Mouse (Mus musculus) frontal cortex, postnatal 36 days (tissue): ENCODE measurements around the gene Helz2.
A peak's percentile ranks its signal among the peaks of the same experiment; 100 is the strongest.
"Not testable (repeated sequence)": the region's sequence is repeated elsewhere in the genome, so short reads cannot be mapped to it uniquely, and the experiment has no call there.

Experiments used
- DNase-seq, 2 experiments: peaks; one replicate each; pipeline ENCODE4 v3.0.0; 2022; ENCODE audit warnings: low spot score in 2 of 2

Helz2 gene

DNA sequence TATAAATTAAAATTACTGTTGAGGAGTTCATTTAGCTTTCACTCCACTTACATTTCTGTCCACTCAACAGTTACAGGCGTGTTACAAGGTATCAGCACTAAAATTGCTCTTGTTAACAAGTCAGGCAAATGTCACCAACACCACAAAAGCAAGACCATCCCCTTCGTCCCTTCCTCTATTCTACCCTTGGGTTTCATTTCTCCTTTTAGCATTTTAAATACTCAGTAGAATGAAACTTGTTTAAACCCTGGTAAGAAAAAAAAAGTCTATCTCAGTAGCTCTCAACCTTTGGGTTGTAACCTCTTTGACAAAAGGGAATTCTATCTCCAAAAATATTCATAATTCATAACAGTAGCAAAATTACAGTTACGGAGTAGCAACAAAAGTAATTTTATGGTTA lies 48.8 kb downstream of the Helz2 start:
- DNase-seq, result no peak

DNA sequence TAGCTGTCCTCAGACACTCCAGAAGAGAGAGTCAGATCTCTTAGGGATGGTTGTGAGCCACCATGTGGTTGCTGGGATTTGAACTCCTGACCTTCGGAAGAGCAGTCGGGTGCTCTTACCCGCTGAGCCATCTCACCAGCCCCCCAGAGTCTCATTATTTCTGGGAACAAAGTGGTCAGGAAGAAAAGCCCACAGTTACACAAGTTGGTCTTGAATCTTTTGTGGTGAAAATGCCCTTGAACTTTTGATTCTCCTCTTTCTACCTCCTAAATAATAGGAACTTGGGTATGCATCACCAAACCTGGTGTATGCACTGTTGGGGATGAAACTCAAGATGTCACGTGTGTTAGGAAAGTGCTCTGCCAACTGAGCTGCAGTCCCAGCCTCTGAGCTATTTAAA lies 49.9 kb downstream of the Helz2 start:
- DNase-seq, result no peak

DNA sequence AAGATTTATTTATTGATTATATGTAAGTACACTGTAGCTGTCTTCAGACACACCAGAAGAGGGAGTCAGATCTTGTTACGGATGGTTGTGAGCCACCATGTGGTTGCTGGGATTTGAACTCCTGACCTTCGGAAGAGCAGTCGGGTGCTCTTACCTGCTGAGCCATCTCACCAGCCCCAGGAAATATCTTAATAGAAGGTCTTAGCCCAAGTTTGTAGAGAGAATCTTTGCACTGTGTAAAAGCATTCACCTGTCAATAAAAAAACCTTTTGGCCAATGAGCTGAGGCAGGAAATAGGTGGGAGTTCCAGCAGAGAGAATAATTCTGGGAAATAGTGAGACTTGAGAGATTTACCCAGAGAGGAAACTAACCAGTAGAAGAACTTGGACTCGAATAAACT lies 50.4 kb downstream of the Helz2 start:
- not testable (repeated sequence) for DNase-seq

DNA sequence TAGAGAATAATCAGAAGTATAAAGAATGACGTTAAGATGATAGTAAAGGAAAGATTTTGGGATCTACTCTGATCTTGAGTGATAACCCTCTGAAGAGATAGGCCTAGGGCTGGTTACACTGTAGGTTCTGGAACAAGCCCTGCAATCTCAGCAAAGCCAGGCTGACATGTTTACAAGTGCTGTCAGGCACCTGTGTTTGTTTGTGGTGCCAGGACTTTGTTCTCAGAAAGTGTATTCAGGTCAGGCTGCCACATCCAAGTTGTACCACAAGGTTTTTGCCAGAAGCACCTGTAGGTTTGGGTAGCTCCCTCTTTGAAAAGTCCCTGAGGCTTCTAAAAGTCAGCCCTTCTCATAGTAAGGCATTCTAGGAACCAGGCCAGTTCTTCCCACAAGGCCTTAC lies 52.5 kb downstream of the Helz2 start:
- no peak for DNase-seq

DNA sequence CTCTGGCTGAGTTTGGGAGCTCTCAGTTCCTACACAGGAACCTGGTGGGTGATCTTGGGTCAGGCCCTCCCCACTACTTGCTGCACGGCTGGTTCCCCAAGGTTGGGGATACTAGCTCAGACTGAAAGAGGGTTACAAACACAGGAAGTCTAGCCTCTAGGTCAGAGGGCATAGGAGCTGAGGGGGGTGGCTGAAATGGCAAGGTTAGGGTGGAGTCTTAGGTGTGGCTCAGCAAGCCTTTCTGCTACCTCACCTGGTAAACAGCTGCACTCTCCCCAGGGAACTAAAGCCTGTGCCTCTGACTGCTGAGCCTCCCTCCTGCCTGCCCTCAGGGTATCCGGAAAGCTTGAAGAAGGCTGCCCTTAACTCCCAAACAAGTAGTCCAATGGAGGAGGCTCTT lies 53.1 kb downstream of the Helz2 start:
- DNase-seq, result no peak

DNA sequence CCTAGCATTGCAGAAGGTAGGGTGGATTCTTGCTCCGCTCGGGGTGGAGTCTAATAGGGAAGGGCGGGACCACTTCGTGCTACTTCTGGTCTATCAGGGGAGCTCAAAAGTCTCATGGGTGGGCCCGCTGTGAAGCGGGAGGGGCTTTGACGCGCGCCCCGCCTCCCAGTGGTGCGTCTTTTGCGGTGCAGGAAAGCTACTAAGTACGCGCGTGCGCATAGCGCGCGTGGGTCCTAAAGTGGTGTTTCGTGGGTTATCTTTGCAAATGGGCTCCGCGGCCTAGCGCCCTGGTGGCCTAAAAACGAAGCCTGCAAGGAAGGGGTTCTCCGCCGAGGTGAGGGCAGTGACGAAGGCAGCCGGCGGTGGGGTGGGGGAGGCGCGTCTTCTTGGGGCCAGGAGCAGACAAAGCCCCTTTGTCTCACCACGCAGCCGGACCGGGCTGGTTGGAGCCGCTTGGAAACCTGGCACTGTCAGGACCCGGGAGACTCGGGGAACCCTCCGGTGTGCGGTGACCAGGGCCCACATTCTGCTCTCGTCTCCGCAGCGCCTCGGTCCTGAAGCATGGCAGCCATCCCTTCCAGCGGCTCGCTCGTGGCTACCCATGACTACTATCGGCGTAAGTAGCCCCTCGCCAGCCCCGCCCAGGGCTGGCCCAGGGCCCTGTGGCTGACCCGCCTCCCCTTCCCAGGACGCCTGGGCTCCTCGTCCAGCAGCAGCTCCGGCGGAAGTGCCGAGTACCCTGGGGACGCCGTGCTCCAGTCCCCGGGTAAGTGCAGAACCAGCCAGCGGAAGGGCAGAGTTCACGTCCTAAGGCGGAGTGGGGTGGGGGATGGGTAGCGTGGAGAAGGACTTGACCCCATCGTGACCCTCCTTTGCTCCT lies 54.5 kb downstream of the Helz2 start, which contains the start of gene Ppdpf:
Ppdpf (plus strand) TSS at position 127 of the 880 bp plus-strand sequence.
- peak; percentile 94 to 95 for DNase-seq

DNA sequence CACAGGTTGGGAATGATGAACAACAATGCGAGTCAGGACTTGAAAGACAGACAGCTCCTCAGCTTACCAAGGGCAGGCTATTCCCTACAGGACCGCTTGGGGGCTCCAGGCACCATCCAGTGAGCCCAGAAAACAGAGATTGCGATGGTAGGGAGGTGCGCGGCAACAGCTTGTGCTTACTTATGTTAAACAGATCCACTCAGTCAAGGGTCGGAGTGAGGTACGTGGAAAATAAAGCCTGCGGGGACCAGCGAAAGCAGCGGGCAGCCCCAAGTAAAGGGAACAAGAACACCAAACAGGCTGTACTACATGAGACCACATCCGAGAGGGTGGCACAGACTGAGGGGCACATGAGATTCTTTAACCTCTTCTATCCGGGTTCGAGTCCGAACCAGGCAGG lies 55.2 kb downstream of the Helz2 start:
- DNase-seq, result peak; percentile 85 to 91

DNA sequence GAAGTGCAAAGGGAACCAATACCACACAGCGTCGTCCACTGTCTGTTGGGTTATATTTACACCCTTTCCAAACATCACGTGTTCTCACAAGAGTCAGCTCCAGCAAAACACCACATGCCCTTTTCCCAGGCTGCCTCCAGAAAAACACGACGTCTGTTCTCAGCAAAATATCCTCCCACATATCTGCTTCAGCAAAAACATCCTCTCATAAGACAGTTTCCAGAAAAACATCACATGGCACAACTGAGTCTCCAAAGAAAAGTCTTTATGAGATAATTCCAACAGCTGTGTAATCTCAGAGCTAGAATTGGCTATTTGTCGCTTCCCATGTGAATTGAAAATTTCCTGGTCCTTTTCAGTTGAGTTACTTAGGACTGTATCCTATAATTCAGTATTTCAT lies 60.9 kb downstream of the Helz2 start:
- peak in 1 of 2 experiments; percentile 31 for DNase-seq

DNA sequence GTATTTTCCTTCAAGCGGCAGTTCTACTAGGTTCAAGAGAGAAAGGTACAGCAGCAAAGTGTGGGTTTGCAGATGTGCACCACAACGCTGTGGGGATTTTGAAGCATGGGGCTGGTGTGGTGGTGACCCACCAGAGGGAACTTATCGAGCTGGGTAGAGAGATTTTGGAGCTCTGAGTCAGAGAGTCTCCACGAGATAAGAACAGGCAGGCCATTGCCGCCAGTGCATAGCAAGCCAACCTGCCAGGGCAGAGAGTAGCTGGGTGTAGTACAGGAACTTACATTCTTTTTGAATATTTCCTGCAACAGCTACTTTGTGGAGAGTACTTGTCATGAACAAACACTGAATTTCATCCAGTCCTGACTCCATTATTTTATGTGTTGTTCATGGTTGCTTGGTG lies 63.4 kb downstream of the Helz2 start:
- no peak for DNase-seq

DNA sequence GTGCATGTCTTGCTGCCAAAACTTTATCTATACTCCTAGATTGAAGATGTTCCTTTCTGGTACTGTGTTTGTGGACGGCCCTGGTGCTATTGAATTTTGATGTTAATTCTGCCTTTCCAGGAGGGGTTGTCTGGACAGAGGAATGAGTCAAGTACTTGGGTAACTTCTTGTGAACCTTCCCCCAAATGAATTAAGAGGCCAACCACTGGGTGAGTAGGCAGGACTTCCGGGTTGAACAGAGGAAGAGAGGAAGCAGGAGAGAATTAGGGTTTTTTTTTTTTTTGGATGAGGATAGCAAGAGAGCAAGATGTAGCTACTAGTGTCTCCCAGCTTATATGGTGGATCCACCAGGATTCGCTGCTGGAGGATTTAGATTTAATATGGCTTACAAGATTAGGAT lies 63.8 kb downstream of the Helz2 start:
- DNase-seq, result no peak
